Mouse (Mus musculus) embryonic facial prominence, embryonic 11.5 days (tissue): Measurements from ENCODE around the gene Sin3b. TPM values are rescaled to one million over a fixed set of nuclear protein-coding genes. Genes with fewer than 3 reads are reported as not detected.

Source experiments
- ATAC-seq: fragments of 200-750 bp; cut with Nextera tagmentation; replicated peaks from 2 replicates; pipeline ENCODE4 v1.8.0; 2017; ENCODE audit warnings: low read depth; ENCODE audit not compliant: insufficient number of reproducible peaks, low FRiP score, low TSS enrichment
- DNase-seq: peaks from one replicate; pipeline ENCODE4 v3.0.0-alpha.2; 2015; ENCODE audit warnings: low spot score
- H3K27ac ChIP-seq: fragments of 300-500 bp; sonication (generic); replicated peaks from 2 replicates; pipeline ENCODE4 v1.5.1; 2014; ENCODE audit warnings: mild to moderate bottlenecking, low read depth, low read length, control low read depth
- H3K27me3 ChIP-seq: fragments of 300-500 bp; sonication (generic); 2 replicates; pipeline ENCODE4 v1.6.1; 2014; ENCODE audit warnings: mild to moderate bottlenecking, low read length, moderate library complexity, mixed read lengths; ENCODE audit not compliant: control insufficient read depth, insufficient read depth
- H3K36me3 ChIP-seq: fragments of 300-500 bp; sonication (generic); replicated peaks from 2 replicates; pipeline ENCODE4 v1.6.1; 2014; ENCODE audit warnings: low read depth, mild to moderate bottlenecking, low read length, moderate library complexity, mixed read lengths; ENCODE audit not compliant: control insufficient read depth, insufficient read depth
- H3K4me1 ChIP-seq: fragments of 300-500 bp; sonication (generic); 2 replicates; pipeline ENCODE4 v1.6.1; 2014; ENCODE audit warnings: low read length, mixed read lengths; ENCODE audit not compliant: control insufficient read depth, insufficient read depth
- H3K4me2 ChIP-seq: fragments of 300-500 bp; sonication (generic); 2 replicates; pipeline ENCODE4 v1.6.1; 2014; ENCODE audit warnings: low read depth, mild to moderate bottlenecking, control low read depth, low read length, moderate library complexity
- H3K4me3 ChIP-seq: fragments of 300-500 bp; sonication (generic); 2 replicates; pipeline ENCODE4 v1.5.1; 2014; ENCODE audit warnings: low read depth, low read length, control low read depth
- H3K9ac ChIP-seq: fragments of 300-500 bp; sonication (generic); replicated peaks from 2 replicates; pipeline ENCODE4 v1.6.1; 2014; ENCODE audit warnings: mild to moderate bottlenecking, control low read depth, low read length
- H3K9me3 ChIP-seq: fragments of 300-500 bp; sonication (generic); replicated peaks from 2 replicates; pipeline ENCODE4 v1.6.1; 2016; ENCODE audit warnings: mild to moderate bottlenecking, low read length, inconsistent platforms, mixed read lengths; ENCODE audit not compliant: control insufficient read depth
- WGBS: fragments of 180-500 bp; shearing (Covaris S2); extraction: QIAGEN DNeasy Blood & Tissue Kit; methylation state at CpG from one replicate; pipeline ENCODE4 v1.1.7; 2014; 5-methylcytosine and 5-hydroxymethylcytosine counted together
- polyA plus RNA-seq: library from polyadenylated mRNA; unstranded; fragments of >200 nt; fragmentation: Nextera tagmentation; extraction: Ambion mirVana; gene quantifications from 2 replicates; pipeline ENCODE4 v1.2.1, GENCODE M21; 2014

Sin3b gene
- polyA plus RNA-seq, 1 experiment from 2014 or later = 158 TPM

DNA sequence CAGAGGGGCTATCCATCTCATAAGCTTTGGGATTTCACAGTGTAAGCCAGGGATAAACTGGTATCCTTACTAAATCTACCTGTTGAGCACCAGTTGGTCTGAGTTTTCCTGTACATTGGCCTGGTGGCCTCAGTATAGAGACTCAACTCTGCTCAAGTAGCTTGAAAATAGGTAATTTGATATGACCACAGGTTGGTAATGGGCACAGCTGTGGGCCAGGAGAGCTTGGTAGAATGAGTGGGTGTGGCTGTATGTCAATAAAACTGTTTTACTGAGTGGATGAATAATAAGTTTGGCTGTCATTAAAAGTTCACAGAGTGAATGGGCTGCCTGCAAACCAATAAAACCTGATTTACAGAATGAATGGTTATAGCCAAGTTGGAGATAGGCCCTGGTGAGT is 13.8 kb downstream of the Sin3b start:
- no peaks in the 10 kb centered on the region for H3K4me1 ChIP-seq
- no peak overlapping the region for H3K27ac ChIP-seq
- no peak overlapping the region for H3K4me2 ChIP-seq
- DNase-seq (no peak), ATAC-seq (no peak)
- H3K9ac ChIP-seq = no peak overlapping the region
- no peak overlapping the region for H3K4me3 ChIP-seq
- no peaks in the 10 kb centered on the region for H3K27me3 ChIP-seq
- peaks cover 26% of the 10 kb centered on the region for H3K36me3 ChIP-seq
- no peaks in the 10 kb centered on the region for H3K9me3 ChIP-seq

DNA sequence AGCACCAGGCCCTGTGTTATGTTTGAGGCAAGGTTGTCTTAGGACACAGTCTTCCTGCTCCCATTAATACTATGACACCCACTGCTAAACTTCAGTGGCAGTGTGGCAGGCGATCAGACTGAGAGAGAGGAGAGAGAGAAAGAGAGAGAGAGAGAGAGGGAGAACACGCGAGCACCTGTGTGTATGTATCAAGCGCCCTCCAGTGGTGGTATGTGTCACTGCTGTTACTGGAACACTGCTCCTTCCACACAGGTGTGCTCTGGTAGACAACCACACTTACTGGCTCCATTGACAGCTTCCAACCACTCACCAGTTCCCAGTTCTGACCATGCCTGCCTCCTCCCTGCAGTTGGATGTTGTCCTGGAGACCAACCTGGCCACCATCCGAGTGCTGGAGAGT is 23.0 kb downstream of the Sin3b start:
- Histone ChIP-seq H3K4me2 (no peak overlapping the region), H3K27ac (no peak overlapping the region), H3K27me3 (no peaks in the 10 kb centered on the region), H3K9ac (no peak overlapping the region), H3K4me1 (no peaks in the 10 kb centered on the region), H3K4me3 (no peak overlapping the region), H3K9me3 (no peaks in the 10 kb centered on the region), H3K36me3 (peaks cover 16% of the 10 kb centered on the region)
- 47% methylated on average over 5 of the region's 5 CpGs for WGBS
- no peak for ATAC-seq
- peak; percentile 63 for DNase-seq

DNA sequence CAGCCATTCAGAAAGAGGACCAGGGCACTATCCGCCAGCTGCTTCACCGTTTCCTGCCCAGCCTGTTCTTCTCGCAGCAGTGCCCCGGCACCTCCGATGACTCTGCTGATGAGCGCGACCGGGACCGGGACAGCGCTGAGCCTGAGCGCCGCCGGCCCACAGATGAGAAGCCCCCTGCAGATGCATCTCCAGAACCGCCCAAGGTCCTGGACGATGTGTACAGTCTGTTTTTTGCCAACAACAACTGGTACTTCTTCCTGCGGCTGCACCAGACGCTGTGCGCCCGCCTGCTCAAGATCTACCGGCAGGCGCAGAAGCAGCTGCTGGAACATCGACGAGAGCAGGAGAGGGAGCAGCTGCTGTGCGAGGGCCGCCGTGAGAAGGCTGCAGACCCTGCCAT is 26.8 kb downstream of the Sin3b start:
- Histone ChIP-seq H3K36me3 (peaks cover 18% of the 10 kb centered on the region), H3K9me3 (no peaks in the 10 kb centered on the region), H3K4me1 (no peaks in the 10 kb centered on the region), H3K9ac (no peak overlapping the region), H3K27me3 (no peaks in the 10 kb centered on the region), H3K27ac (no peak overlapping the region), H3K4me2 (no peak overlapping the region), H3K4me3 (no peak overlapping the region)
- ATAC-seq (no peak), DNase-seq (no peak)
- WGBS = 93% methylated on average over 26 of the region's 26 CpGs

DNA sequence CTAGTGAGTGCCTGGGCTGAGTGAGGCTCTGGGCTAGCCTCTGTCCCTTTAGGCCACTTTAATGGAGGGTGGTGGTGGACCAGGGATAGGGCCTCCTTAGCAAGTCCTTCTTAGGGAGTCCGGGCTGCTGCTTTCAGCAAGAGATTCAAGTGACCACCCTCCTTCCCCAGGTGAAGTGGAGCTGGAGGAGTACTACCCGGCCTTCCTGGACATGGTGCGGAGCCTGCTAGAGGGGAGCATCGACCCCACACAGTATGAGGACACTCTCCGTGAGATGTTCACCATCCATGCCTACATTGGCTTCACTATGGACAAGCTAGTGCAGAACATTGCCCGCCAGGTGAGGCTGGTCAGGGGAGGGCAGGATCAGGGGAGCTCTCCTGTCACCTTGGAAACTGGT is 27.2 kb downstream of the Sin3b start:
- 93% methylated on average over 6 of the region's 6 CpGs for WGBS
- H3K4me1 ChIP-seq = no peaks in the 10 kb centered on the region
- peaks cover 18% of the 10 kb centered on the region for H3K36me3 ChIP-seq

DNA sequence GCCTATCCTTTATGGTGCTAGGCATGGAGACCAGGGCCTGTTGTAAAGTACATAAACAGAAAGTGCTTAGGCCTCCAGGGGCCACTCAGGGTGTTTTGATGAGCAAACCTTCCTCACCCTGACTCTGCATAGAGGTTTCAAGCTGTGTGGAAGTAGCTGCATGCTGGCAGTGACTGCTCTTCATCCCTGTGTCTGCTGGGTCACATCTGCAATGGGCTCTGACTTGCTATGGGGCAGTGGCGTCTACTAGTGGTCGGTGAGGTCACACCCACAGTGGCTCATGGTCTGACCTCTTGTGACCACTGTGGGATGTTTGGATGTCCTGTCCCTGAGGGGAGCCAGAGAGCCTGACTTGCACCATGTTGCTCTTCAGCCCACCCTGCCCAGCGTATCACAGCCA is 28.0 kb downstream of the Sin3b start:
- Histone ChIP-seq H3K4me1 (no peaks in the 10 kb centered on the region), H3K9ac (no peak overlapping the region), H3K36me3 (peaks cover 18% of the 10 kb centered on the region), H3K27ac (no peak overlapping the region), H3K4me2 (no peak overlapping the region), H3K4me3 (no peak overlapping the region), H3K27me3 (no peaks in the 10 kb centered on the region), H3K9me3 (no peaks in the 10 kb centered on the region)
- DNase-seq (no peak), ATAC-seq (no peak)
- 82% methylated on average over 3 of the region's 3 CpGs for WGBS

More for the DNA sequence above, 27.2 kb downstream of the Sin3b start:
- DNase-seq = no peak
- Histone ChIP-seq H3K27me3 (no peaks in the 10 kb centered on the region), H3K27ac (no peak overlapping the region), H3K9ac (no peak overlapping the region), H3K4me2 (no peak overlapping the region), H3K4me3 (no peak overlapping the region), H3K9me3 (no peaks in the 10 kb centered on the region)
- ATAC-seq = no peak

DNA sequence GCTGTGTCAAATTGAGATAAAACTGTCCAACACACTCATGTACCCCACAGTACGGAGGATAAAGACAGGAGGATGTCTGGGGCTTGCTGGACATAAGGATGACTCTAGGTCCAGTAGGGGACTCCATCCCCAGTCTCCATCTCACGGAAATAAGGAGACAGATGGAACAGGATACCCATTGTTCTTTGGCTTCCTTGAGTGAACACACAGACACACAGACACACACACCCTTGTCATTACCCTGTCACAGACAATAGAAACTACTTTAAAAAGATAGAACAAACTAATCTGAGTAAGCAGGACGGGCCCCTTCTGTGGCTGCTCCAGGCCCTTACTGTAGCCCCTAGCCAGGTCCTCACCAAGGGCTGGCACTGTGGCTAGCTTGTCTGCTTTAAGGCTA is 29.2 kb downstream of the Sin3b start:
- Histone ChIP-seq H3K9ac (no peak overlapping the region), H3K4me3 (no peak overlapping the region), H3K9me3 (no peaks in the 10 kb centered on the region), H3K4me2 (no peak overlapping the region), H3K27me3 (no peaks in the 10 kb centered on the region), H3K36me3 (peaks cover 15% of the 10 kb centered on the region), H3K4me1 (no peaks in the 10 kb centered on the region), H3K27ac (no peak overlapping the region)
- DNase-seq = no peak
- WGBS = 80% methylated on average over 3 of the region's 3 CpGs
- no peak for ATAC-seq

DNA sequence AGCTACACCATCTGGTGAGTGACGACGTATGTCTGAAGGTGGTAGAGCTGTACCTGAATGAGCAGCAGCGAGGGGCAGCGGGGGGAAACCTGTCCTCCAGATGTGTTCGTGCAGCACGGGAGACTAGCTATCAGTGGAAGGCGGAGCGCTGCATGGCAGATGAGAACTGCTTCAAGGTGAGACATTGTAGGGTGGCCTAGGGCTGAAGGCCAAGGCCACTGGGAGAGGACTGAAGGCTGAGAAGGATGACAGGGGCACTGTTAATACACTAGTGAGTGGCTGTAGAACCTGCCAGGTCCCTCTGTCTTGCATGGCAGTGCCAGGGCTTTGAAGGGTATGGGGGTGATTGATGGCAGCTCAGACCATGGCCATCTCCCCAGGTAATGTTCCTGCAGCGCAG is 30.1 kb downstream of the Sin3b start:
- no peak for DNase-seq
- ATAC-seq = no peak
- no peaks in the 10 kb centered on the region for H3K4me1 ChIP-seq
- no peak overlapping the region for H3K9ac ChIP-seq
- H3K36me3 ChIP-seq = peaks cover 13% of the 10 kb centered on the region
- no peak overlapping the region for H3K4me3 ChIP-seq
- no peaks in the 10 kb centered on the region for H3K27me3 ChIP-seq
- no peaks in the 10 kb centered on the region for H3K9me3 ChIP-seq
- WGBS = 97% methylated on average over 9 of the region's 9 CpGs
- H3K4me2 ChIP-seq = no peak overlapping the region
- no peak overlapping the region for H3K27ac ChIP-seq

DNA sequence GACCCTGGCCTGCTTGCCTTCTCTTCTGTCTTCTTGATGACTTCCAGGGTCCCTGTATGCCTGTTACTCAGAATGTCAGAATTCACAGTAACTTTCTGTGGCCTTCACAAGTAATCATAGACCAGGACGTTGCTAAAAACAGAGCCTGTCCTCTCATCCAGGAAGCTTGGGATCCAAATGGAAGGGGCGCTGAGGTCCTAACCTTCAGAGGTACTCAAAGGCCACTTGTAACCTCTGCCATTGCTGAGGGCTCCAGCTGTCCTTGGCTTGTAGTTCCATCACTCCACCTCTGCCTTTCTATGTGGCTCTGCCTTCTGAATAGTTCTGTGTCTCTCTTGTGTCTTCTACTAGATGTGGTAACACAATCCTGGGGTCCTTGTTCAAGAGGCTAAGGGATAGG is 30.7 kb downstream of the Sin3b start:
- H3K36me3 ChIP-seq = peaks cover 13% of the 10 kb centered on the region

More for the DNA sequence above, 30.7 kb downstream of the Sin3b start:
- H3K4me3 ChIP-seq = no peak overlapping the region
- no peak overlapping the region for H3K27ac ChIP-seq
- DNase-seq (no peak), ATAC-seq (no peak)
- H3K27me3 ChIP-seq = no peaks in the 10 kb centered on the region
- no peak overlapping the region for H3K9ac ChIP-seq
- no peaks in the 10 kb centered on the region for H3K9me3 ChIP-seq
- no peaks in the 10 kb centered on the region for H3K4me1 ChIP-seq
- no peak overlapping the region for H3K4me2 ChIP-seq
- WGBS = 96% methylated on average over 2 of the region's 2 CpGs
